Mouse (Mus musculus): ENCODE measurements around the gene Slc25a27. TPM values are rescaled to one million over a fixed set of nuclear protein-coding genes. Genes with fewer than 3 reads are reported as not detected.

Gene Slc25a27
- polyA plus RNA-seq, 1 experiment = not detected

DNA sequence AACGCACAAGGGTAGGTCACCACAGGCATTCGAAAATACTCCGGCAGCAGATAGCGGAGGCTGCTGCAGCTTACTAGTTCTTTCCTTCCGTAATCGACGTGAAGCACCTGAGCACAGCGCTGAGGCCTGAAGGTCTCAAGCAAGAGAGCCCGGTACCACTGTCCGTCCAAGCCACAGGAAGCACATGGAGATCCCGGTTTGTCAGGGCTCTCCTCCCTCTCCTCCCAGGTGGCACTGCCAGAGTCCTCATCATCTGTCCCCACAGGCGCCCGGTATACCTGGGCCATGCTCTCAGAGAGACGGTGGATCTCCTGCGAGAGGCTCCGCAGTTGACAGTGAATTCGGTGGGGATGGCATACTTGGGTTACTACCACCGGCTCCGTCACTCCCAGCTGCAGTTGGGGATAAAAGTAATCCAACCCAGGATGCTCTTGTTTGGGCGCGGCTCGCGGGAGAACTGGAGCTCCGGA lies 38.0 kb downstream of the Slc25a27 start:
- peaks cover 58% of the 10 kb centered on the region for H3K9me3 ChIP-seq
- H3K36me3 ChIP-seq (replicated peaks; ENCODE audit: low read length) = no peaks in the 10 kb centered on the region
- no peak overlapping the region for H3K4me3 ChIP-seq (replicated peaks)
- peaks cover 4% of the 10 kb centered on the region; the same call in 1 of the 2 replicates for H3K4me1 ChIP-seq
- peaks cover 35% of the 10 kb centered on the region for H3K27me3 ChIP-seq (replicated peaks)
- TF ChIP-seq FLI1 (IDR thresholded peaks at IDR 0.05; ENCODE audit: low read length) = no peak

DNA sequence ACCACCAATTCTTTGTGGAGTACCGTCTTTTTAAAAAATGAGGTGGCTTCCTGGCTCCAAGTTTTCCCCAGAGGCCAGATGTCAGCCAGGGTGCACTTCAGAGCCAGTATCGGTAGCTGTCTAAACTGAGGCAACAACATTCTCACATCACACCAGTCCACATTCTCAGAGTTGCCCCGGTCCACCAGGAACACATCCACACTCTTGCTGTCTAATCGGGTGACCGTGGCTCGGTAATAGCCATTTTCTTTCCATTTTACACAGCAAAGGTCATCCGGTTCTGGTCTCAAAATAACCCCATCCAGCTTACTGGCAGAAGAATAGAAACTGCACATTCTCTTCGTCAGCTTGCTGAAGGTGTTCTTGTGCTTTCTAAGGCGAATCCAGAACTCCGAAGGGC lies 38.8 kb downstream of the Slc25a27 start:
- peaks cover 35% of the 10 kb centered on the region for H3K27me3 ChIP-seq (replicated peaks)
- peaks cover 4% of the 10 kb centered on the region; the same call in 1 of the 2 replicates for H3K4me1 ChIP-seq
- H3K9me3 ChIP-seq = peaks cover 59% of the 10 kb centered on the region
- no peak overlapping the region for H3K4me3 ChIP-seq (replicated peaks)
- TF ChIP-seq GATA1 (IDR thresholded peaks at IDR 0.05; ENCODE audit: borderline replicate concordance, low read length) (no peak), FLI1 (IDR thresholded peaks at IDR 0.05; ENCODE audit: low read length) (no peak)
- H3K36me3 ChIP-seq (replicated peaks; ENCODE audit: low read length) = no peaks in the 10 kb centered on the region

- H3K4me3 ChIP-seq (replicated peaks) = no peak overlapping the region
Measured at GRCm38 (mm10) chr17:43622076-43622475, 44.9 kb downstream of the Slc25a27 start.

GRCm38 (mm10) chr17:43619156-43619555 lies 47.9 kb downstream of the Slc25a27 start:
- H3K9me3 ChIP-seq = peaks cover 5% of the 10 kb centered on the region; the same call in 1 of the 2 replicates
- H3K27me3 ChIP-seq (replicated peaks) = no peaks in the 10 kb centered on the region
- TF ChIP-seq GATA1 (IDR thresholded peaks at IDR 0.05; ENCODE audit: borderline replicate concordance, low read length) (no peak), FLI1 (IDR thresholded peaks at IDR 0.05; ENCODE audit: low read length) (no peak)
- no peak overlapping the region for H3K4me3 ChIP-seq (replicated peaks)
- H3K4me1 ChIP-seq = no peaks in the 10 kb centered on the region
- no peaks in the 10 kb centered on the region for H3K36me3 ChIP-seq (replicated peaks; ENCODE audit: low read length)

More at GRCm38 (mm10) chr17:43622076-43622475, 44.9 kb downstream of the Slc25a27 start:
- H3K36me3 ChIP-seq (replicated peaks; ENCODE audit: low read length) = no peaks in the 10 kb centered on the region
- H3K9me3 ChIP-seq = peaks cover 25% of the 10 kb centered on the region
- H3K27me3 ChIP-seq (replicated peaks) = no peaks in the 10 kb centered on the region
- H3K4me1 ChIP-seq = no peaks in the 10 kb centered on the region
- TF ChIP-seq GATA1 (IDR thresholded peaks at IDR 0.05; ENCODE audit: borderline replicate concordance, low read length) (no peak), FLI1 (IDR thresholded peaks at IDR 0.05; ENCODE audit: low read length) (no peak)

- no peaks in the 10 kb centered on the region for H3K9me3 ChIP-seq
- no peak overlapping the region for H3K4me3 ChIP-seq (replicated peaks)
- H3K36me3 ChIP-seq (replicated peaks; ENCODE audit: low read length) = no peaks in the 10 kb centered on the region
- no peaks in the 10 kb centered on the region for H3K4me1 ChIP-seq
- TF ChIP-seq FLI1 (IDR thresholded peaks at IDR 0.05; ENCODE audit: low read length) (no peak), GATA1 (IDR thresholded peaks at IDR 0.05; ENCODE audit: borderline replicate concordance, low read length) (no peak)
- peaks cover 3% of the 10 kb centered on the region for H3K27me3 ChIP-seq (replicated peaks)
Measured at GRCm38 (mm10) chr17:43612221-43612620, 54.8 kb downstream of the Slc25a27 start.

DNA sequence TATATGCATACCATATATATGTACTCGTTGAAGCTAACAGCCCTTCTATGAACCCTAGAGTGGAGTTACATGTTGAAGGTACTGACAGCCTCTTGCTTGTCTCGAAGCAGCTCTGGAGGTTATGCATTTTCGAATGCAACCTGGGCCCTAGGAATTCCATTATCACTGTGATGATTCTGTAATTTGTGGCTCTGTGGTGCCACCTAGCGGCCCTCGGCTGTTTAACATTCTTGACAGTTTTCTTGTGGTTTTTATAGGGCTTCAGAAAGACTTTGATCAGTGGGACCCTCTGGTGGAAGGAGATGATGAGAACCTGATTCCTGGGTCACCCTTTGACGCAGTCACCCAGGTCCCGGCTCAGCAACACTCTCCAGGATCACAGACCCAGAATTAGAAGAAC lies 55.4 kb downstream of the Slc25a27 start:
- TF ChIP-seq GATA1 (IDR thresholded peaks at IDR 0.05; ENCODE audit: borderline replicate concordance, low read length) = no peak
- no peak for TF ChIP-seq FLI1 (IDR thresholded peaks at IDR 0.05; ENCODE audit: low read length)
- Histone ChIP-seq H3K27me3 (replicated peaks) (peaks cover 3% of the 10 kb centered on the region), H3K4me1 (no peaks in the 10 kb centered on the region), H3K9me3 (no peaks in the 10 kb centered on the region), H3K4me3 (replicated peaks) (no peak overlapping the region), H3K36me3 (replicated peaks; ENCODE audit: low read length) (no peaks in the 10 kb centered on the region)

- Histone ChIP-seq H3K4me3 (replicated peaks) (no peak overlapping the region), H3K9me3 (no peaks in the 10 kb centered on the region), H3K36me3 (replicated peaks; ENCODE audit: low read length) (no peaks in the 10 kb centered on the region), H3K27me3 (replicated peaks) (peaks cover 3% of the 10 kb centered on the region), H3K4me1 (no peaks in the 10 kb centered on the region)
- no peak for TF ChIP-seq GATA1 (IDR thresholded peaks at IDR 0.05; ENCODE audit: borderline replicate concordance, low read length)
- TF ChIP-seq FLI1 (IDR thresholded peaks at IDR 0.05; ENCODE audit: low read length) = no peak
Measured at GRCm38 (mm10) chr17:43606704-43607103, 60.3 kb downstream of the Slc25a27 start.

- Histone ChIP-seq H3K4me1 (no peaks in the 10 kb centered on the region), H3K27me3 (replicated peaks) (no peaks in the 10 kb centered on the region), H3K4me3 (replicated peaks) (no peak overlapping the region), H3K9me3 (peaks cover 12% of the 10 kb centered on the region), H3K36me3 (replicated peaks; ENCODE audit: low read length) (no peaks in the 10 kb centered on the region)
- TF ChIP-seq FLI1 (IDR thresholded peaks at IDR 0.05; ENCODE audit: low read length) (no peak), GATA1 (IDR thresholded peaks at IDR 0.05; ENCODE audit: borderline replicate concordance, low read length) (no peak)
Measured at GRCm38 (mm10) chr17:43598706-43599105, 68.3 kb downstream of the Slc25a27 start.

GRCm38 (mm10) chr17:43597742-43598141 lies 69.3 kb downstream of the Slc25a27 start:
- TF ChIP-seq FLI1 (IDR thresholded peaks at IDR 0.05; ENCODE audit: low read length) = no peak
- no peak for TF ChIP-seq GATA1 (IDR thresholded peaks at IDR 0.05; ENCODE audit: borderline replicate concordance, low read length)
- no peaks in the 10 kb centered on the region for H3K27me3 ChIP-seq (replicated peaks)
- H3K36me3 ChIP-seq (replicated peaks; ENCODE audit: low read length) = no peaks in the 10 kb centered on the region
- H3K9me3 ChIP-seq = peaks cover 12% of the 10 kb centered on the region
- no peak overlapping the region for H3K4me3 ChIP-seq (replicated peaks)
- H3K4me1 ChIP-seq = no peaks in the 10 kb centered on the region

DNA sequence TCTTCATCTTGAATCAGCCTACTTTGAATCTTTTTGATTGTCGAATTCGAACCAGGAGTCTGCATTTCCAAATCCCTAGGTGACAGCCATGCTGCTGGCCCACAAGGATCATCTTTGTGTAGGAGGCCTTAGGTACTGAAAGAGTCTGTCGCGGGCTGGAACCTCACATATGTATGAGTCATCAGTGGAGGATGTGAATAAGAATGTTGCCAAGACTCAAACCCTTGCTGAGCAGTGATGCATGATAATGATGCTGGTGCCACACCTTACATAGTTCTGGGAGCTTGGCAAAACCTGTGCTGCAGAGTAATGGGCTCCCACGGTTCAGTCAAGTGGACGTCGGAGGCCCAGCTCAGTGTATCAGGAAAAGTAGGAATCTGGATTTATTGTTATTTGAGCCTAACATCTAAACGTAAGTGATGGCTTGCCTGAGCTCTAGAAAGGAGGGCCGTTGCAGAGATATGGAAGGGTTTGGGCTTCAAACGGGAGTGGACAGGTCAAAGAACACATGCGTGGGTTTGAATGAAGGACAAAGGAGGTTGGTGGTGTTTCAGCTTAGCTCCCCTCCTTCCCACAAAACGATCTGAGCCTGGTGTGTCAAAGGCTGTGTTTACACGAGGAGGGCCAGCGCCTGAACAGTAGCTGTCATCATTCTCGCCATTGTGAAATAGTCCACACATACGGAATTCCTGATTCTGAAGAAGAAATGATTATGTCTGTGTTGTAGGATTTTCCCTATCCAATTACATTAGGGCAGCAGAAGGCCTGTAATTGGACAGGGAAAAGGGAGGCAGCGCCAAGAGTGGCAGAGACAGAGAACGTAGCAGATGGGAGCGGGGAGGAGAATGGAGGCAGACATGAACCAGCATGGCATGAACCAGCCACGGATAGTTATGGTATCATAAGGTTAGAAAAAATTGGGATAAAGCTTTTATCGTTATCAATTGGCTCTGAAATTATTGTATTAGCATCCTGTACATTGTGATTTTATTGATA lies 74.4 kb downstream of the Slc25a27 start:
- H3K27me3 ChIP-seq (replicated peaks) = no peaks in the 10 kb centered on the region
- H3K4me3 ChIP-seq (replicated peaks) = no peak overlapping the region
- no peaks in the 10 kb centered on the region for H3K4me1 ChIP-seq
- H3K36me3 ChIP-seq (replicated peaks; ENCODE audit: low read length) = no peaks in the 10 kb centered on the region
- H3K9me3 ChIP-seq = peaks cover 12% of the 10 kb centered on the region
- TF ChIP-seq FLI1 (IDR thresholded peaks at IDR 0.05; ENCODE audit: low read length) = no peak
- TF ChIP-seq GATA1 (IDR thresholded peaks at IDR 0.05; ENCODE audit: borderline replicate concordance, low read length) = no peak

Other genes with a start within 250 kb of the Slc25a27 start
- gene Mep1a, start 164.4 kb downstream of the Slc25a27 start, polyA plus RNA-seq (2012; ENCODE audit: insufficient read depth, low replicate concordance) = not detected in 2 replicates
- gene Ankrd66, start 123.6 kb downstream of the Slc25a27 start, polyA plus RNA-seq (2012; ENCODE audit: insufficient read depth, low replicate concordance) = not detected in 2 replicates
- gene Pla2g7, start 99.1 kb downstream of the Slc25a27 start, polyA plus RNA-seq (2012; ENCODE audit: insufficient read depth, low replicate concordance) = 6.2 TPM in 1 of 2 replicates, not detected in the other
- gene Tdrd6, start 36.9 kb downstream of the Slc25a27 start, polyA plus RNA-seq (2012; ENCODE audit: insufficient read depth, low replicate concordance) = not detected in 2 replicates
- not detected in 2 replicates for gene Cyp39a1, start 211 bp upstream of the Slc25a27 start, polyA plus RNA-seq (2012; ENCODE audit: insufficient read depth, low replicate concordance)
- 0.10 TPM in 1 of 2 replicates, not detected in the other for gene Rcan2, start 134.1 kb upstream of the Slc25a27 start, polyA plus RNA-seq (2012; ENCODE audit: insufficient read depth, low replicate concordance)